Mouse (Mus musculus): Measurements from ENCODE around the gene Naxe. TPM values are rescaled to one million over a fixed set of nuclear protein-coding genes. Genes with fewer than 3 reads are reported as not detected.

The Naxe gene
- total and polyA plus RNA-seq, 3 experiments = 41.1 to 44.1 (median 42.4) TPM

DNA sequence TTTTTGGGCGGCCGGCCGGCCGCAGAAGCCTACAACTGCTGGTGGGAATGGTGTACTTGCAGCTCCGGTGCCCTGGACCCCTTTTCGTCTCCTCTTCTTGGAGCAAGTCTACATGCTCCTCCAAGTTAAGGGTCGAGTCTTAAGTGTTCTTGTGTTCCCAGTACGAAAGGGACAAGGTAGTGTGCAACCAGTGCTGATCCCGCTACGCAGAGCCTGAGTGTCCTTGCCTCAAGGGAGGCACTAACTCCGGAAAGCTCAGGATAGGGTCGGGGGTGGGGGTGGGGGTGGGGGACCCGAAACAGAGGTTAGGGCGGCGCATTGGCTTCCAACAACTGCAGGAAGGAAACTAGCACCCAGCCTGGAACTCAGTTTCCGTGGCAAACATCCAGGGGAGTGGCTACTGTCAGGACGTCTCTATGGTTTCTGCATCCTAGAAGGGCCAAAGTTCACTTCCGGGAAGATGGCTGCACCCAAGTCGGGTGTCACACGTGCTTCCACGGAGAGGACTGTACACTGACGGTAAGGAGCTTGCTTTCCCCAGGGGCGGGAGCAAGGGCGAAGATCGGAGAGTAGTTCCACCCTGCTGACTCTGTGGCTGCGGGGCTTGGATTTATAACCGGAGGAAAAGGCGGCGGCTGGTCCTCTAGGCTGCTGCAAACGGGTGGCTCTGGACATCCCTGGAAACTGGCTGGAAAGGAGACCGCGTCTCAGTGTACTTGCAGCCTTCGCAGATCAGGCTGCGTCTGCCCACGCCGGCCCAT is 15.5 kb downstream of the Naxe start, which contains the start of gene Gpatch4:
TSS of gene Gpatch4 (plus strand) at position 448 of the 761 bp plus-strand sequence.
- peak; percentile 54 for DNase-seq (ENCODE audit: low spot score)
- peak; percentile 89 for ATAC-seq (ENCODE audit: extremely low read depth, insufficient number of reproducible peaks, low FRiP score, poor library complexity, severe bottlenecking)
- Histone ChIP-seq H3K4me1 (ENCODE audit: insufficient read depth, low read depth, low read length) (peaks cover 12% of the 10 kb centered on the region), H3K27me3 (ENCODE audit: insufficient read depth, low read length) (peaks cover 18% of the 10 kb centered on the region; the same call in 1 of the 2 replicates), H3K9me3 (replicated peaks) (no peaks in the 10 kb centered on the region), H3K4me3 (ENCODE audit: low read depth, low read length) (peak within 1 kb of the TSS; percentile 87), H3K36me3 (replicated peaks) (peaks cover 24% of the 10 kb centered on the region)
- TF ChIP-seq CTCF (IDR thresholded peaks at IDR 0.05; ENCODE audit: low read depth, low read length) = no peak
- no peak for TF ChIP-seq TAL1 (conservative IDR thresholded peaks at IDR 0.05; ENCODE audit: low read depth, low read length)
- TF ChIP-seq GATA2 (IDR thresholded peaks at IDR 0.05; ENCODE audit: borderline replicate concordance, low read depth, low read length) = no peak
- no peak for TF ChIP-seq GATA1 (IDR thresholded peaks at IDR 0.05; ENCODE audit: borderline replicate concordance, low read length)
- no peak for TF ChIP-seq POLR2AphosphoS5 (IDR thresholded peaks at IDR 0.05; ENCODE audit: insufficient replicate concordance, low read depth, low read length)

GRCm38 (mm10) chr3:88035561-88036293 is 22.6 kb downstream of the Naxe start:
- Histone ChIP-seq H3K27me3 (ENCODE audit: insufficient read depth, low read length) (peaks cover 27% of the 10 kb centered on the region), H3K4me1 (ENCODE audit: insufficient read depth, low read depth, low read length) (0 out of 2 replicates have a peak, but pooled peaks cover 4% of the 10 kb centered on the region), H3K9me3 (replicated peaks) (no peaks in the 10 kb centered on the region), H3K4me3 (ENCODE audit: low read depth, low read length) (no peak overlapping the region), H3K36me3 (replicated peaks) (no peaks in the 10 kb centered on the region)
- DNase-seq (ENCODE audit: low spot score) (no peak), ATAC-seq (ENCODE audit: extremely low read depth, insufficient number of reproducible peaks, low FRiP score, poor library complexity, severe bottlenecking) (no peak)
- TF ChIP-seq CTCF (IDR thresholded peaks at IDR 0.05; ENCODE audit: low read depth, low read length) (no peak), TAL1 (conservative IDR thresholded peaks at IDR 0.05; ENCODE audit: low read depth, low read length) (no peak), GATA2 (IDR thresholded peaks at IDR 0.05; ENCODE audit: borderline replicate concordance, low read depth, low read length) (no peak), GATA1 (IDR thresholded peaks at IDR 0.05; ENCODE audit: borderline replicate concordance, low read length) (no peak), POLR2AphosphoS5 (IDR thresholded peaks at IDR 0.05; ENCODE audit: insufficient replicate concordance, low read depth, low read length) (no peak)

DNA sequence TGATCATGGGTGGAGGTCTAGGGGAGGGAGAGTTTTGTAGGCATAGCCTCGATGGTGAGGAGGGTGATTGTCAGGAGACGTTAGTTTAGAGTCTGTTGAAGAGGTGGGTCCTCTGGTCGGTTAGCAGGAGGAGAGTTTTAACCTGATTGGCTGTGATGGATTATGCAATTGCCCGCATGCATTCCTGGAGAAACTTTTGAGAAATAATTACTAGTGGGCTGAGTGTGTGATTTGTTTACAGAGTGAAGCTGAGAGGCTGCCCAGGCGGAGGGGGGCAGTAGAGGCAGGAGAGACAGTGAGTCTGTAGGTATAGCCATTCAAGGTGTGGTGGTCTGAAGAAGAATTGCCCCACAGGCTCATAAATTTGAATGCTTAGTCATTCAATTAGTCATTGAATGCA is 24.8 kb downstream of the Naxe start:
- Histone ChIP-seq H3K4me3 (ENCODE audit: low read depth, low read length) (no peak overlapping the region), H3K36me3 (replicated peaks) (no peaks in the 10 kb centered on the region), H3K27me3 (ENCODE audit: insufficient read depth, low read length) (peaks cover 15% of the 10 kb centered on the region), H3K9me3 (replicated peaks) (no peaks in the 10 kb centered on the region; the same call in 1 of the 2 replicates), H3K4me1 (ENCODE audit: insufficient read depth, low read depth, low read length) (0 out of 2 replicates have a peak, but pooled peaks cover 4% of the 10 kb centered on the region)
- DNase-seq (ENCODE audit: low spot score) (no peak), ATAC-seq (ENCODE audit: extremely low read depth, insufficient number of reproducible peaks, low FRiP score, poor library complexity, severe bottlenecking) (no peak)
- TF ChIP-seq TAL1 (conservative IDR thresholded peaks at IDR 0.05; ENCODE audit: low read depth, low read length) (no peak), GATA1 (IDR thresholded peaks at IDR 0.05; ENCODE audit: borderline replicate concordance, low read length) (no peak), CTCF (IDR thresholded peaks at IDR 0.05; ENCODE audit: low read depth, low read length) (no peak), GATA2 (IDR thresholded peaks at IDR 0.05; ENCODE audit: borderline replicate concordance, low read depth, low read length) (no peak), POLR2AphosphoS5 (IDR thresholded peaks at IDR 0.05; ENCODE audit: insufficient replicate concordance, low read depth, low read length) (no peak)

GRCm38 (mm10) chr3:88030608-88031395 is 27.5 kb downstream of the Naxe start:
- H3K9me3 ChIP-seq (replicated peaks) = peaks cover 6% of the 10 kb centered on the region; the same call in 1 of the 2 replicates
- no peak overlapping the region for H3K4me3 ChIP-seq (ENCODE audit: low read depth, low read length)
- no peak for DNase-seq (ENCODE audit: low spot score)
- 0 out of 2 replicates have a peak, but pooled peaks cover 2% of the 10 kb centered on the region for H3K4me1 ChIP-seq (ENCODE audit: insufficient read depth, low read depth, low read length)
- TF ChIP-seq TAL1 (conservative IDR thresholded peaks at IDR 0.05; ENCODE audit: low read depth, low read length) (no peak), GATA1 (IDR thresholded peaks at IDR 0.05; ENCODE audit: borderline replicate concordance, low read length) (no peak), GATA2 (IDR thresholded peaks at IDR 0.05; ENCODE audit: borderline replicate concordance, low read depth, low read length) (no peak), CTCF (IDR thresholded peaks at IDR 0.05; ENCODE audit: low read depth, low read length) (no peak), POLR2AphosphoS5 (IDR thresholded peaks at IDR 0.05; ENCODE audit: insufficient replicate concordance, low read depth, low read length) (no peak)
- no peak for ATAC-seq (ENCODE audit: extremely low read depth, insufficient number of reproducible peaks, low FRiP score, poor library complexity, severe bottlenecking)
- no peaks in the 10 kb centered on the region for H3K36me3 ChIP-seq (replicated peaks)
- peaks cover 15% of the 10 kb centered on the region for H3K27me3 ChIP-seq (ENCODE audit: insufficient read depth, low read length)

- TF ChIP-seq CTCF (IDR thresholded peaks at IDR 0.05; ENCODE audit: low read depth, low read length) (peak; percentile 7; the same call in 1 of the 2 replicates), TAL1 (conservative IDR thresholded peaks at IDR 0.05; ENCODE audit: low read depth, low read length) (no peak)
- ATAC-seq (ENCODE audit: extremely low read depth, insufficient number of reproducible peaks, low FRiP score, poor library complexity, severe bottlenecking) = no peak
- peaks cover 4% of the 10 kb centered on the region; the same call in 1 of the 2 replicates for H3K4me1 ChIP-seq (ENCODE audit: insufficient read depth, low read depth, low read length)
- H3K4me3 ChIP-seq (ENCODE audit: low read depth, low read length) = no peak within 1 kb of the TSS
- H3K36me3 ChIP-seq (replicated peaks) = no peaks in the 10 kb centered on the region
- DNase-seq (ENCODE audit: low spot score) = no peak
- peaks cover 35% of the 10 kb centered on the region for H3K27me3 ChIP-seq (ENCODE audit: insufficient read depth, low read length)
- H3K9me3 ChIP-seq (replicated peaks) = peaks cover 16% of the 10 kb centered on the region
Observed at GRCm38 (mm10) chr3:88027434-88028186, 30.7 kb downstream of the Naxe start, which contains the start of gene Hapln2. Gene Hapln2 (minus strand): TSS chr3:88027583.
